Mouse (Mus musculus): ENCODE results near the gene Defb29. TPM values are rescaled to one million over a fixed set of nuclear protein-coding genes. Genes with fewer than 3 reads are reported as not detected.

The Defb29 gene
- polyA plus RNA-seq, 1 experiment = not detected

- Histone ChIP-seq H3K36me3 (ENCODE audit: control insufficient read depth, insufficient read depth, low read length) (no peaks in the 10 kb centered on the region), H3K27me3 (ENCODE audit: control insufficient read depth, insufficient read depth, low read length) (no peaks in the 10 kb centered on the region), H3K27ac (ENCODE audit: insufficient read depth, low read depth, low read length) (no peak overlapping the region), H3K4me3 (ENCODE audit: low read depth, low read length) (no peak overlapping the region), H3K4me1 (ENCODE audit: control insufficient read depth, insufficient read depth, insufficient read length, low read length) (no peaks in the 10 kb centered on the region)
- 4% methylated on average over 4 of the region's 4 CpGs for WGBS
- TF ChIP-seq CTCF (IDR thresholded peaks at IDR 0.05; ENCODE audit: extremely low read depth, insufficient read length, insufficient replicate concordance, low read depth, low read length) (peak; percentile 44; the same call in 1 of the 2 replicates), POLR2A (IDR thresholded peaks at IDR 0.05; ENCODE audit: low read depth, low read length) (no peak)
Measured at GRCm38 (mm10) chr2:152544691-152545090, 4.8 kb upstream of the Defb29 start.

- H3K4me1 ChIP-seq (ENCODE audit: control insufficient read depth, insufficient read depth, insufficient read length, low read length) = no peaks in the 10 kb centered on the region
- H3K27me3 ChIP-seq (ENCODE audit: control insufficient read depth, insufficient read depth, low read length) = no peaks in the 10 kb centered on the region
- TF ChIP-seq CTCF (IDR thresholded peaks at IDR 0.05; ENCODE audit: extremely low read depth, insufficient read length, insufficient replicate concordance, low read depth, low read length) = no peak
- no peak for TF ChIP-seq POLR2A (IDR thresholded peaks at IDR 0.05; ENCODE audit: low read depth, low read length)
- no peak overlapping the region for H3K27ac ChIP-seq (ENCODE audit: insufficient read depth, low read depth, low read length)
- no peaks in the 10 kb centered on the region for H3K36me3 ChIP-seq (ENCODE audit: control insufficient read depth, insufficient read depth, low read length)
- no peak overlapping the region for H3K4me3 ChIP-seq (ENCODE audit: low read depth, low read length)
- WGBS = 26% methylated on average over 4 of the region's 4 CpGs
Measured at GRCm38 (mm10) chr2:152543478-152543877, 3.6 kb upstream of the Defb29 start.

GRCm38 (mm10) chr2:152542897-152543296 is 3.0 kb upstream of the Defb29 start:
- WGBS = 81% methylated on average over 2 of the region's 2 CpGs
- Histone ChIP-seq H3K36me3 (ENCODE audit: control insufficient read depth, insufficient read depth, low read length) (no peaks in the 10 kb centered on the region), H3K4me3 (ENCODE audit: low read depth, low read length) (no peak overlapping the region), H3K4me1 (ENCODE audit: control insufficient read depth, insufficient read depth, insufficient read length, low read length) (no peaks in the 10 kb centered on the region), H3K27ac (ENCODE audit: insufficient read depth, low read depth, low read length) (no peak overlapping the region), H3K27me3 (ENCODE audit: control insufficient read depth, insufficient read depth, low read length) (no peaks in the 10 kb centered on the region)
- TF ChIP-seq CTCF (IDR thresholded peaks at IDR 0.05; ENCODE audit: extremely low read depth, insufficient read length, insufficient replicate concordance, low read depth, low read length) (peak; percentile 8; the same call in 1 of the 2 replicates), POLR2A (IDR thresholded peaks at IDR 0.05; ENCODE audit: low read depth, low read length) (no peak)

GRCm38 (mm10) chr2:152541979-152542378 is 2.1 kb upstream of the Defb29 start:
- Histone ChIP-seq H3K36me3 (ENCODE audit: control insufficient read depth, insufficient read depth, low read length) (no peaks in the 10 kb centered on the region), H3K27me3 (ENCODE audit: control insufficient read depth, insufficient read depth, low read length) (no peaks in the 10 kb centered on the region), H3K4me1 (ENCODE audit: control insufficient read depth, insufficient read depth, insufficient read length, low read length) (no peaks in the 10 kb centered on the region), H3K27ac (ENCODE audit: insufficient read depth, low read depth, low read length) (no peak overlapping the region), H3K4me3 (ENCODE audit: low read depth, low read length) (no peak overlapping the region)
- 75% methylated on average over 9 of the region's 9 CpGs for WGBS
- TF ChIP-seq CTCF (IDR thresholded peaks at IDR 0.05; ENCODE audit: extremely low read depth, insufficient read length, insufficient replicate concordance, low read depth, low read length) = no peak
- no peak for TF ChIP-seq POLR2A (IDR thresholded peaks at IDR 0.05; ENCODE audit: low read depth, low read length)

- Histone ChIP-seq H3K27ac (ENCODE audit: insufficient read depth, low read depth, low read length) (no peak within 1 kb of the TSS), H3K4me1 (ENCODE audit: control insufficient read depth, insufficient read depth, insufficient read length, low read length) (no peaks in the 10 kb centered on the region), H3K27me3 (ENCODE audit: control insufficient read depth, insufficient read depth, low read length) (no peaks in the 10 kb centered on the region), H3K4me3 (ENCODE audit: low read depth, low read length) (no peak within 1 kb of the TSS), H3K36me3 (ENCODE audit: control insufficient read depth, insufficient read depth, low read length) (no peaks in the 10 kb centered on the region)
- WGBS = 69% methylated on average over 4 of the region's 4 CpGs
- TF ChIP-seq CTCF (IDR thresholded peaks at IDR 0.05; ENCODE audit: extremely low read depth, insufficient read length, insufficient replicate concordance, low read depth, low read length) = no peak
- no peak for TF ChIP-seq POLR2A (IDR thresholded peaks at IDR 0.05; ENCODE audit: low read depth, low read length)
Measured at GRCm38 (mm10) chr2:152517981-152518380, 21.9 kb downstream of the Defb29 start, which contains the start of gene Defb28. Gene Defb28 (plus strand): TSS chr2:152518255.

- no peak overlapping the region for H3K27ac ChIP-seq (ENCODE audit: insufficient read depth, low read depth, low read length)
- H3K36me3 ChIP-seq (ENCODE audit: control insufficient read depth, insufficient read depth, low read length) = no peaks in the 10 kb centered on the region
- H3K4me1 ChIP-seq (ENCODE audit: control insufficient read depth, insufficient read depth, insufficient read length, low read length) = no peaks in the 10 kb centered on the region
- TF ChIP-seq CTCF (IDR thresholded peaks at IDR 0.05; ENCODE audit: extremely low read depth, insufficient read length, insufficient replicate concordance, low read depth, low read length) (no peak), POLR2A (IDR thresholded peaks at IDR 0.05; ENCODE audit: low read depth, low read length) (no peak)
- 56% methylated on average over 4 of the region's 4 CpGs for WGBS
- no peaks in the 10 kb centered on the region for H3K27me3 ChIP-seq (ENCODE audit: control insufficient read depth, insufficient read depth, low read length)
- no peak overlapping the region for H3K4me3 ChIP-seq (ENCODE audit: low read depth, low read length)
Measured at GRCm38 (mm10) chr2:152516084-152516483, 23.8 kb downstream of the Defb29 start.

- Histone ChIP-seq H3K27ac (ENCODE audit: insufficient read depth, low read depth, low read length) (no peak within 1 kb of the TSS), H3K36me3 (ENCODE audit: control insufficient read depth, insufficient read depth, low read length) (no peaks in the 10 kb centered on the region), H3K27me3 (ENCODE audit: control insufficient read depth, insufficient read depth, low read length) (peaks cover 2% of the 10 kb centered on the region; the same call in 1 of the 2 replicates), H3K4me1 (ENCODE audit: control insufficient read depth, insufficient read depth, insufficient read length, low read length) (no peaks in the 10 kb centered on the region), H3K4me3 (ENCODE audit: low read depth, low read length) (no peak within 1 kb of the TSS)
- 77% methylated on average over 1 of the region's 1 CpGs for WGBS
- TF ChIP-seq CTCF (IDR thresholded peaks at IDR 0.05; ENCODE audit: extremely low read depth, insufficient read length, insufficient replicate concordance, low read depth, low read length) = no peak
- no peak for TF ChIP-seq POLR2A (IDR thresholded peaks at IDR 0.05; ENCODE audit: low read depth, low read length)
Measured at GRCm38 (mm10) chr2:152511592-152511991, 28.3 kb downstream of the Defb29 start, which contains the start of gene Defb26. Gene Defb26 (minus strand): TSS chr2:152511692.
